ENCODE assay signal across 17 mouse cellular contexts in genomic region chr9:116729172-116729571, GRCm38 (mm10).
"Had no signal": no experiment of that assay in that cellular context is flagged by ENCODE, and none has a peak within 500 bp of the region (broad histone marks: within the 10 kb centered on the region; RNA-seq: fewer than 3 reads in every experiment).

No protein-coding gene starts in this region.

- ATAC-seq: intestine, postnatal 0 days; midbrain, embryonic 15.5 days had no signal

- H3K27ac ChIP-seq: kidney, postnatal 0 days; layer of hippocampus, adult 2 months; liver, embryonic 13.5 days; macrophage; midbrain, embryonic 12.5 days; midbrain, embryonic 15.5 days; neural tube, embryonic 12.5 days; neural tube, embryonic 15.5 days had no signal

- H3K9ac ChIP-seq: liver, embryonic 13.5 days; midbrain, embryonic 12.5 days; midbrain, embryonic 15.5 days; neural tube, embryonic 12.5 days; neural tube, embryonic 15.5 days had no signal

- DNase-seq: kidney, adult 2 months; kidney, postnatal 25 days; layer of hippocampus, adult 9-11 months; liver, embryonic 13.5 days; right cerebral cortex, adult 18-20 months; right cerebral cortex, postnatal 14 days; right cerebral cortex, postnatal 4 days; thymus, adult 2 months; thymus, postnatal 14 days had no signal

- H3K4me1 ChIP-seq: liver, embryonic 13.5 days; midbrain, embryonic 12.5 days; midbrain, embryonic 15.5 days; neural tube, embryonic 12.5 days had no signal

- H3K4me2 ChIP-seq: liver, embryonic 13.5 days; midbrain, embryonic 12.5 days; midbrain, embryonic 15.5 days; neural tube, embryonic 12.5 days; neural tube, embryonic 15.5 days had no signal

- H3K4me3 ChIP-seq: layer of hippocampus, adult 2 months; liver, embryonic 13.5 days; midbrain, embryonic 12.5 days; midbrain, embryonic 15.5 days; neural tube, embryonic 12.5 days; neural tube, embryonic 15.5 days had no signal

- H3K27me3 ChIP-seq: liver, embryonic 13.5 days; midbrain, embryonic 12.5 days; midbrain, embryonic 15.5 days; neural tube, embryonic 12.5 days; neural tube, embryonic 15.5 days had no signal

- H3K9me3 ChIP-seq: liver, embryonic 13.5 days; midbrain, embryonic 12.5 days; midbrain, embryonic 15.5 days; neural tube, embryonic 12.5 days; neural tube, embryonic 15.5 days had no signal

- H3K36me3 ChIP-seq: liver, embryonic 13.5 days; midbrain, embryonic 12.5 days; midbrain, embryonic 15.5 days; neural tube, embryonic 12.5 days; neural tube, embryonic 15.5 days had no signal
